Mouse (Mus musculus) kidney, adult 2 months (tissue): ENCODE measurements at regions not wholly inside any gene's neighbourhood (a gene's known extent, or its start where the extent isn't known, plus 50 kb on each side); places are given as distances from the start of the nearest gene placed in this dataset.

Experiments used
- DNase-seq: peaks from one replicate; pipeline ENCODE4 v3.0.0; 2021
- H3K27ac ChIP-seq: fragments of 200-500 bp; 2 replicates; pipeline ENCODE4 v1.5.1; 2012; ENCODE audit warnings: low read depth, low read length, control low read depth, inconsistent platforms; ENCODE audit not compliant: insufficient read depth
- H3K27me3 ChIP-seq: fragments of 200-500 bp; replicated peaks from 2 replicates; pipeline ENCODE4 v1.6.1; 2012; ENCODE audit warnings: mild to moderate bottlenecking, moderate library complexity, low read length, inconsistent platforms; ENCODE audit not compliant: control insufficient read depth, insufficient read depth
- H3K36me3 ChIP-seq: fragments of 200-500 bp; 2 replicates; pipeline ENCODE4 v1.6.1; 2012; ENCODE audit warnings: mild to moderate bottlenecking, moderate library complexity, low read length, inconsistent platforms; ENCODE audit not compliant: control insufficient read depth, insufficient read depth
- H3K4me1 ChIP-seq: fragments of 200-500 bp; 2 replicates; pipeline ENCODE4 v1.6.1; 2011; ENCODE audit warnings: low read length; ENCODE audit not compliant: control insufficient read depth, insufficient read depth
- H3K4me3 ChIP-seq: fragments of 200-500 bp; 2 replicates; pipeline ENCODE4 v1.5.1; 2011; ENCODE audit warnings: mild to moderate bottlenecking, low read depth, low read length, control low read depth; ENCODE audit not compliant: insufficient read depth
- CTCF ChIP-seq: fragments of 200-500 bp; conservative IDR thresholded peaks from 2 replicates; pipeline ENCODE4 v1.5.1; 2011; ENCODE audit warnings: low read depth, mild to moderate bottlenecking, control low read depth, low read length, moderate library complexity, mixed read lengths; ENCODE audit not compliant: insufficient read depth, insufficient read length
- POLR2A ChIP-seq: fragments of 200-500 bp; IDR thresholded peaks from one replicate; pipeline ENCODE4 v1.6.1; 2011; ENCODE audit warnings: low read depth, low read length, control low read depth
- WGBS: fragments of 180-500 bp; shearing (Covaris S2); methylation state at CpG from one replicate; pipeline ENCODE4 v1.1.7; 2018; 5-methylcytosine and 5-hydroxymethylcytosine counted together

DNA sequence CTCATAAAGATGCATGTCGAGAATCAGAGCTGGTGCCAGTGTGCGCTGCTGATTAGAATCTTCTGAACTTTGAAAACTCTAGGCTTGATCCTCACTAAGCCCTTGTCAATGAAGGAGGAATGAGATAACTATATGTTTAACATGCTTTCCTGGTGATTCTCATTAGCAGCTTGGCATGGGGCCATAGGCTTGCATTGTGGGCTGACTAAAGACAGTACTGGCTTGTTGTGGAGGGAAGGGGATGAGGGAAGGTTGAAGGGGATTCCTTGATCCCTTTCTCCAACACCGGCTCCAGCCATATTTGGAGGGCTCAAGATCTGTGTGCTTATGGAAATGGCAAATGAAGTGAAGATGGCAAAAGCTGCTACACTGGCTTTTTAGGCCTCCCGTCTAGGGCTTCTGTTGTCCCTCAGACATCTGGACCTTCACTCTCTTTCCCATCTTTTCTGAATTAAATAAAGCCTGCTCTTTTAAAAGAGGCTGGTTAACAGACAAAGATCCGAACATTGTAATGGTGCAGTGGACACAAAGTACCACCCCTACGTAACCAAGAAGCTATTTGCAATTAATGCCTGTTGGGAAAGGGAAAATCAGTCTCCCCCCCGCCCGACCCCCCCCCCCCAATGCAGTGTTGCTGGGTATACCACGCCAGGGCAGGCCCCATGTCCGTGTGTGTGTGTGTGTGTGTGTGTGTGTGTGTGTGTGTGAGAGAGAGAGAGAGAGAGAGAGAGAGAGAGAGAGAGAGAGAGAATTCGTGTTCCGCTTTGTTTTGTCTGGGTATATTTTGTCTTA, 129.9 kb upstream of the Tex13c2 start:
- WGBS, result 49% methylated on average over 9 of the region's 12 CpGs
- no peaks in the 10 kb centered on the region for H3K4me1 ChIP-seq

DNA sequence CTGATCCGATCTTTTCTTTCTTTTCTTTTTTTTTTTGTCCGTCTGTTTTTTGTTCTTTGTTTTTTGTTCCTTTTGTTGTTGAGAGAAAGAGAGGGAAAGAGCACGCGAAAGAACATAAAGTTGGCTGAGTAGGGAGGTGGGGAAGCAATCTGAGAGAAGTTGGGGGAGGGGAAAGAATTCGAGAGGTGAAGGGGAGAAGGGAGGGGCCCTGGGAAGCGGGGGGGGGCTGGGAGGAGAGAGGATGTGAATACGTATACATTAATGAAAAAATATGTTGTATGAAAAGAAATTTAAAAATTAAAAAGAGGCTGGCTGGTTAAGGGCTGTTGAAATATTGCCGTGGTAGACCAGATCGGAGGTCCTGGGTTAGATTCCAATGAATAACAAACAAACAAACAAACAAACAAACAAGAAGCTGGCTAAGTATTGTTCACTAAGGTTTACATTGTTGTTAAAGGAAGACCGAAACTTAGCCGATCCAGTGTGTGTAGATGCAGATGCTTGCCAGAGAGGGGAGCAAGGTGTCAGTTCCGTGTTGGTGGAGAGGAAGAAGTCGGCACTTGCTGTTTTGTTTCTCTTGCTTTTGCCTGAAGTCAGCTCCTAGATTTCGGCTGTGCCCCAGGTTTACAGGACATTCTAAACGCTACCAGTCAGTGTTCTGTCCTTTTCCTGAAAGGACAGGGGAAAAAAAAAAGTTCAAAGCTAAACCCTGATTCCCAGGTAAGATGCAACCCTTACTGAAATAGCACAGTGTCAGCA, 129.1 kb upstream of the Tex13c2 start:
- H3K4me3 ChIP-seq, result peak overlapping the region; percentile 37; the same call in 1 of the 2 replicates
- no peak overlapping the region for H3K27ac ChIP-seq
- no peaks in the 10 kb centered on the region for H3K36me3 ChIP-seq
- no peaks in the 10 kb centered on the region for H3K27me3 ChIP-seq
- TF ChIP-seq POLR2A (no peak), CTCF (no peak)
- WGBS, result 1% methylated on average over 13 of the region's 15 CpGs
- peak; percentile 19 for DNase-seq
- H3K4me1 ChIP-seq, result no peaks in the 10 kb centered on the region

More for the DNA sequence above, 129.9 kb upstream of the Tex13c2 start:
- no peaks in the 10 kb centered on the region for H3K27me3 ChIP-seq
- H3K36me3 ChIP-seq, result no peaks in the 10 kb centered on the region
- TF ChIP-seq CTCF, result no peak
- TF ChIP-seq POLR2A, result no peak
- H3K27ac ChIP-seq, result no peak overlapping the region
- H3K4me3 ChIP-seq, result no peak overlapping the region
- DNase-seq, result no peak

DNA sequence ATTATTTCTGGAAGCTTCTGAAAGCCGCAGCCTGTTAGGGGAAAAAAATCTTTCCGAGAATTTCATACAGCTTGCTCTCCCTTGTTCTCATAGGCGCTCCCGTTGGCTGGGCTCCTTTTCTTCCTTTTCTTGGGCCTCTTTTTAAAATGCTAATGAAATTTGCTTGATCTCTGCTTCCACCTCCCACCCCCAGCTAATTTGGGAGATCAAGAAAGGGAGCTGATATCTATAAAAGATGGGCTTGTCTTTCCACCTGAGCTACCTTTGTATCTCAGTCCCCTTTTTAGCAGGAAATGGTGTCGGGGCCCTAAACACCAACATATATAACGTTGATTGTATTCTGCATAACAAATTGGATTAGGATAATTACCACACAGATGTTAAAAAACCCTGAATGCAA, 128.5 kb upstream of the Tex13c2 start:
- 43% methylated on average over 6 of the region's 6 CpGs for WGBS

DNA sequence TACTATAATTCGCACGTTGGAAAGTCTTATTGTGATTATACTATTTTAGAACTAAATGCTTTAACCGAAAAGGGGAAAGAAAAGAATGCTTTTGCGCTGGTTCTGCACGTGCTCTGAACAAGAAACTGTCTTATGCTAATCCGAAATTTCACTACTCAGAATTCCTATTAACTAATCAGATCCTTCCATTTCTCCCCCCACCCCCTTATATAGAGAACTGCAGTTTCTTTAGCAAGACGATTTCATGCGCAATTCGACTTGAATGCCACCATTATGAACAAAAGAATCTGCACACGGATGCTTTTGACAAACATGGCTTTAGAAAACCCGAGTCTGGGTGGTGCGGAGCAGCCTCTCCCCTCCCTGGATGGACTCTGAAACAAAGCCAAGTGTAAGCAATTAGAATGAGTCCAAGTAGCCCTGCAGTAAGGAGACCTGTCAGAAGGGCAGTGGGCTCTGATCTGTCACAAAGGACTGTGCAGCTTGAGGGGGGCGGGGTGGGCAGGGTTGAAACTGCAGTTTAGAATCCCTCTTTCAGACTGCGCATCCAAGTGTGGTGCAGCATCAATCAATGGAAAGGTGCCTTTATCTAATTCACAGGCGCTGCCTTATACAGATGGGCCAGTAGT, 128.0 kb upstream of the Tex13c2 start:
- TF ChIP-seq CTCF (no peak), POLR2A (no peak)
- 60% methylated on average over 15 of the region's 15 CpGs for WGBS

More for the DNA sequence above, 128.5 kb upstream of the Tex13c2 start:
- Histone ChIP-seq H3K27me3 (no peaks in the 10 kb centered on the region), H3K27ac (no peak overlapping the region), H3K4me1 (no peaks in the 10 kb centered on the region), H3K4me3 (no peak overlapping the region), H3K36me3 (no peaks in the 10 kb centered on the region)
- TF ChIP-seq POLR2A, result no peak
- no peak for TF ChIP-seq CTCF
- DNase-seq, result no peak

DNA sequence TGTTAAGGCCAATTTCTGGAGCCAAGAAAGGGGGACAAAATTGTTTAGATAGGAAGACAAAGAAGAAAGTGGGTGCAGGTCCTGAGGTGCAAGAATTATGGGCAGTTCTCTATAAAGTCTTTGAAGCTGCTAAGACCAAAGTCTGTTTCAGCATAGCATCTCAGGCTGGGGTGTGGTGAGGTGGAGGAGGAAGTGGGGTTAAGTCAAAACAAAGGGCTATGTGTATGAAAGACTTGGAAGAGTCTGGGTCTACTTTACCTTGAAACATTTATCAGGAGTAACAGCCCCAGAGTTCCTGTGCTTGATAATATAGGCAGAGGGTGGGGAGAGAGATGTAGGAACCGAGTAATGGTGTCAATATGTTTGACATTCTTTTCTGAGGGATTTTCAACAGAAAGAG, 125.4 kb upstream of the Tex13c2 start:
- no peak for TF ChIP-seq CTCF
- TF ChIP-seq POLR2A, result no peak
- no peak for DNase-seq
- Histone ChIP-seq H3K4me1 (no peaks in the 10 kb centered on the region), H3K27ac (no peak overlapping the region), H3K27me3 (no peaks in the 10 kb centered on the region), H3K4me3 (no peak overlapping the region), H3K36me3 (no peaks in the 10 kb centered on the region)
- 100% methylated on average over 1 of the region's 1 CpGs for WGBS

More for the DNA sequence above, 128.0 kb upstream of the Tex13c2 start:
- no peak for DNase-seq
- no peak overlapping the region for H3K27ac ChIP-seq
- no peaks in the 10 kb centered on the region for H3K36me3 ChIP-seq
- H3K4me1 ChIP-seq, result no peaks in the 10 kb centered on the region
- no peak overlapping the region for H3K4me3 ChIP-seq
- no peaks in the 10 kb centered on the region for H3K27me3 ChIP-seq

DNA sequence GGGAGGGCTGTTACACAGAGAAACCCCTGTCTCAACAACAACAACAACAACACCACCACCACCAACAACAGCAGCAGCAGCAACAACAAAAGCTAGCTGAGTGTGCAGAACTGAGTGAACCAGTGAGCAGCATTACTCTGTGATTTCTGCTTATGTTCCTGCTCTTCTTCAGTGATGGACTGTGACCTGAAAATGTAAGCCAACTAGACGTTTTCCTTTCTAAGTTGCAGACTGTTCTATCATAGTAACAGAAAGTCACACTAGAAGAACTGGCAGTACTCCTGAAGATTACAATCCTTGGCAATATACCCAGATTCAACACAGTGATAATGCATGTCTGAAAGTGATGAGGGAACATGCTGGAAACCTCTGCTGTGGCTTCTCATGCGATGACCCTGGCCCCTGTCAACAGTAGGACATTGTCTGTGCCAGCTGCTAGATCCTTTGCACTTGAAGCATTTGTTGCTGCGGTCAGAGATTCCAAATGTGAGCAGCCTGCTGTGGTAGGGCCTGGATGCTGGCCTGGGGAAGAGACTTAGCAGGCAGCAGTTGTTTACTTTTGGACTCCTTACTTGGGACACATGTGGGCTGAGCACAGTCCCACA, 115.6 kb upstream of the Tex13c2 start:
- H3K36me3 ChIP-seq, result no peaks in the 10 kb centered on the region
- DNase-seq, result peak; percentile 43
- no peaks in the 10 kb centered on the region for H3K4me1 ChIP-seq
- WGBS, result 55% methylated on average over 3 of the region's 3 CpGs
- TF ChIP-seq CTCF (no peak), POLR2A (no peak)
- H3K4me3 ChIP-seq, result no peak overlapping the region
- no peaks in the 10 kb centered on the region for H3K27me3 ChIP-seq
- H3K27ac ChIP-seq, result no peak overlapping the region
